Mouse (Mus musculus) hindbrain, embryonic 13.5 days (tissue): ENCODE measurements around the gene Prl7a2. TPM values are rescaled to one million over a fixed set of nuclear protein-coding genes. Genes with fewer than 3 reads are reported as not detected.

Experiments used
- ATAC-seq: fragments of 200-750 bp; cut with Nextera tagmentation; 2 replicates; pipeline ENCODE4 v1.8.0; 2017; ENCODE audit warnings: moderate TSS enrichment; ENCODE audit not compliant: low FRiP score
- H3K27ac ChIP-seq: fragments of 300-500 bp; sonication (generic); 2 replicates; pipeline ENCODE4 v1.5.1; 2015; ENCODE audit warnings: inconsistent platforms, mild to moderate bottlenecking, moderate library complexity
- H3K27me3 ChIP-seq: fragments of 300-500 bp; sonication (generic); 2 replicates; pipeline ENCODE4 v1.6.1; 2015; ENCODE audit warnings: mild to moderate bottlenecking, inconsistent platforms
- H3K36me3 ChIP-seq: fragments of 300-500 bp; sonication (generic); 2 replicates; pipeline ENCODE4 v1.6.1; 2015; ENCODE audit warnings: mild to moderate bottlenecking, inconsistent platforms
- H3K4me1 ChIP-seq: fragments of 300-500 bp; sonication (generic); replicated peaks from 2 replicates; pipeline ENCODE4 v1.6.1; 2015; ENCODE audit warnings: inconsistent platforms
- H3K4me2 ChIP-seq: fragments of 300-500 bp; sonication (generic); 2 replicates; pipeline ENCODE4 v1.6.1; 2015; ENCODE audit warnings: inconsistent platforms, mild to moderate bottlenecking, moderate library complexity
- H3K4me3 ChIP-seq: fragments of 300-500 bp; sonication (generic); 2 replicates; pipeline ENCODE4 v1.5.1; 2015; ENCODE audit warnings: mild to moderate bottlenecking, inconsistent platforms
- H3K9ac ChIP-seq: fragments of 300-500 bp; sonication (generic); 2 replicates; pipeline ENCODE4 v1.6.1; 2015; ENCODE audit warnings: mild to moderate bottlenecking, inconsistent platforms
- H3K9me3 ChIP-seq: fragments of 300-500 bp; sonication (generic); 2 replicates; pipeline ENCODE4 v1.6.1; 2016; ENCODE audit warnings: inconsistent platforms
- WGBS: fragments of 180-500 bp; shearing (Covaris S2); methylation state at CpG from one replicate; pipeline ENCODE4 v1.1.7; 2015; 5-methylcytosine and 5-hydroxymethylcytosine counted together
- polyA plus RNA-seq: library from polyadenylated mRNA; unstranded; fragments of >200 nt; fragmentation: Nextera tagmentation; extraction: Ambion mirVana; gene quantifications from 2 replicates; pipeline ENCODE4 v1.2.1, GENCODE M21; 2015

Prl7a2 gene
- polyA plus RNA-seq, result not detected in 2 replicates

GRCm38 (mm10) chr13:27667936-27668335, at the start of gene Prl7a2:
TSS of gene Prl7a2 (minus strand) at chr13:27668036.
- Histone ChIP-seq H3K9me3 (no peaks in the 10 kb centered on the region), H3K4me2 (no peak within 1 kb of the TSS), H3K4me1 (no peaks in the 10 kb centered on the region), H3K27ac (no peak within 1 kb of the TSS), H3K9ac (no peak within 1 kb of the TSS), H3K36me3 (no peaks in the 10 kb centered on the region), H3K4me3 (no peak within 1 kb of the TSS), H3K27me3 (no peaks in the 10 kb centered on the region)
- 86% methylated on average over 4 of the region's 4 CpGs for WGBS
- no peak for ATAC-seq

GRCm38 (mm10) chr13:27716636-27717035, 48.8 kb upstream of the Prl7a2 start, which contains the start of gene Prl7d1:
TSS of gene Prl7d1 (minus strand) at chr13:27716736.
- no peak within 1 kb of the TSS for H3K27ac ChIP-seq
- no peak within 1 kb of the TSS for H3K4me2 ChIP-seq
- no peaks in the 10 kb centered on the region for H3K36me3 ChIP-seq
- H3K4me3 ChIP-seq, result no peak within 1 kb of the TSS
- H3K27me3 ChIP-seq, result no peaks in the 10 kb centered on the region
- no peak for ATAC-seq
- no peaks in the 10 kb centered on the region for H3K4me1 ChIP-seq
- WGBS, result 89% methylated on average over 5 of the region's 5 CpGs
- no peaks in the 10 kb centered on the region for H3K9me3 ChIP-seq
- no peak within 1 kb of the TSS for H3K9ac ChIP-seq

GRCm38 (mm10) chr13:27706521-27706920, 38.7 kb upstream of the Prl7a2 start:
- no peaks in the 10 kb centered on the region for H3K4me1 ChIP-seq
- no peak overlapping the region for H3K27ac ChIP-seq
- H3K9ac ChIP-seq, result no peak overlapping the region
- no peak overlapping the region for H3K4me3 ChIP-seq
- H3K9me3 ChIP-seq, result no peaks in the 10 kb centered on the region
- H3K4me2 ChIP-seq, result no peak overlapping the region
- no peaks in the 10 kb centered on the region for H3K36me3 ChIP-seq
- WGBS, result 74% methylated on average over 2 of the region's 2 CpGs
- H3K27me3 ChIP-seq, result no peaks in the 10 kb centered on the region
- no peak for ATAC-seq

GRCm38 (mm10) chr13:27660747-27661146, 7.1 kb downstream of the Prl7a2 start:
- H3K4me2 ChIP-seq, result no peak overlapping the region
- no peak overlapping the region for H3K27ac ChIP-seq
- H3K9me3 ChIP-seq, result no peaks in the 10 kb centered on the region
- WGBS, result 91% methylated on average over 2 of the region's 2 CpGs
- no peaks in the 10 kb centered on the region for H3K36me3 ChIP-seq
- no peaks in the 10 kb centered on the region for H3K27me3 ChIP-seq
- no peak overlapping the region for H3K4me3 ChIP-seq
- H3K9ac ChIP-seq, result no peak overlapping the region
- ATAC-seq, result no peak
- no peaks in the 10 kb centered on the region for H3K4me1 ChIP-seq

GRCm38 (mm10) chr13:27642393-27642792, 25.4 kb downstream of the Prl7a2 start, which contains the start of gene Prl7a1:
TSS of gene Prl7a1 (minus strand) at chr13:27642493.
- H3K36me3 ChIP-seq, result no peaks in the 10 kb centered on the region
- H3K4me3 ChIP-seq, result no peak within 1 kb of the TSS
- no peak within 1 kb of the TSS for H3K4me2 ChIP-seq
- no peaks in the 10 kb centered on the region for H3K27me3 ChIP-seq
- WGBS, result 96% methylated on average over 3 of the region's 3 CpGs
- H3K27ac ChIP-seq, result no peak within 1 kb of the TSS
- no peak within 1 kb of the TSS for H3K9ac ChIP-seq
- H3K9me3 ChIP-seq, result no peaks in the 10 kb centered on the region
- no peak for ATAC-seq
- no peaks in the 10 kb centered on the region for H3K4me1 ChIP-seq

GRCm38 (mm10) chr13:27610482-27610881, 57.4 kb downstream of the Prl7a2 start, which contains the start of gene Prl7b1:
TSS of gene Prl7b1 (minus strand) at chr13:27610582.
- H3K4me2 ChIP-seq, result no peak within 1 kb of the TSS
- H3K4me3 ChIP-seq, result no peak within 1 kb of the TSS
- no peak for ATAC-seq
- H3K27me3 ChIP-seq, result no peaks in the 10 kb centered on the region
- H3K4me1 ChIP-seq, result no peaks in the 10 kb centered on the region
- no peaks in the 10 kb centered on the region for H3K36me3 ChIP-seq
- no peak within 1 kb of the TSS for H3K9ac ChIP-seq
- 81% methylated on average over 4 of the region's 4 CpGs for WGBS
- no peak within 1 kb of the TSS for H3K27ac ChIP-seq
- no peaks in the 10 kb centered on the region for H3K9me3 ChIP-seq

Other genes with a start within 250 kb of the Prl7a2 start
- not detected in 2 replicates for gene Prl8a6, start 229.3 kb downstream of the Prl7a2 start, polyA plus RNA-seq
- gene Prl8a8, start 154.8 kb downstream of the Prl7a2 start, polyA plus RNA-seq, result not detected in 2 replicates
- not detected in 2 replicates for gene Prl8a9, start 103.4 kb downstream of the Prl7a2 start, polyA plus RNA-seq
- not detected in 2 replicates for gene Prl8a1, start 85.9 kb downstream of the Prl7a2 start, polyA plus RNA-seq
- gene Prl7b1, start 57.5 kb downstream of the Prl7a2 start, polyA plus RNA-seq, result not detected in 2 replicates
- gene Prl7a1, start 25.5 kb downstream of the Prl7a2 start, polyA plus RNA-seq, result not detected in 2 replicates
- not detected in 2 replicates for gene Prl7d1, start 48.7 kb upstream of the Prl7a2 start, polyA plus RNA-seq
- gene Prl7c1, start 112.8 kb upstream of the Prl7a2 start, polyA plus RNA-seq, result not detected in 2 replicates
- gene Prl2a1, start 133.6 kb upstream of the Prl7a2 start, polyA plus RNA-seq, result not detected in 2 replicates
- gene Prl2c1, start 181.3 kb upstream of the Prl7a2 start, polyA plus RNA-seq, result not detected in 2 replicates